In the genomic region with DNA sequence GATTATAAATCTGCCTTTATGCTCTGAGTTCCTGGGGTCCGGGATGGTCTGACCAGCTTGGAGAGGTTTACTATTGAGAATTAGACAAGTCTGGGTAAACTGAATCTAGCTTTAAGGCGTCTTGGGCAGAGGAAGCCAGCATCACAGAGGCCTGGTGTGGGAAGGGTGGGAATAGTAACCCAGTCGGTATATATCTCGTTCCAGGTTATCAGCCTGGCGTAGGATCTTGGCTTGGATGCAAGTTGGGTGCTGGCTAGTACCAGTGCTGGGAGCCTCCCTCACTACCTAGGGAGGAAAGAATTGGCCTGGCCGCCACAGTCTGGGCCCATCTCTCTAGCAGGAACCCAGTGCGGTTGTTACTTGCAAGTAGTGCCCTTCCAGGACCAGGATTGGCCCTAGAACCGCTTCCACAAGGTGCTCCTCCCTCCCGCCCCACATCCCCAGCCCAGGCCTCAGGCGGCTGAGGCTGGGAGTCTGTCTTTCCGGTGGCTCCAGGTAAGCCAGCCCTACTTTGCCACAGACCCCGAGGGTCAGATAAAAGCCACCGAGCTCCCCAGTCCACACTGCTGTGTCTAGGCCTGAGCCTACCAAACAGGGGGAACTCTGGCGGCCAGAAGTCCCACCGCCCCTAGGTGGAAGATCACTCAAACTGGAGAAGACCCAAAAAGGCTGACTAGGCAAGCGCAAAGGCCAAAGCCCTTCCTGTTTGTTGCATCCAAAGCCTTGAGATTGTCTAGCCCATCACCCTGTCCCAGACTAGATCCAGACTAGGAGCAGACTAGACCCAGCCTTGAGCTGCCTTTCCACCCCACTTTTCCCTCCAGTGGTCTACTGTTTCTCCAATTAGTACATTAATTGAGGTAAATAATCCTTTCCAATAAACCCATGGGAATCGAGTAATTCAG, we compare ENCODE assay signal across 17 mouse cellular contexts. TPM values are rescaled to one million over a fixed set of nuclear protein-coding genes. Genes with fewer than 3 reads are reported as not detected.
A peak's percentile ranks its signal among the peaks of the same experiment; 100 is the strongest.
DNase-seq lines count a peak whose midpoint lies in the region; ATAC-seq lines count a peak whose summit lies in the region.
"Had no signal": no experiment of that assay in that cellular context is flagged by ENCODE, and none has a peak within 500 bp of the region (broad histone marks: within the 10 kb centered on the region; RNA-seq: fewer than 3 reads in every experiment).

No protein-coding gene starts in this region.

- no peak for ATAC-seq in heart, embryonic 11.5 days (replicated peaks; ENCODE audit: insufficient number of reproducible peaks, low FRiP score, low TSS enrichment)
- no peak for ATAC-seq in midbrain, embryonic 11.5 days (ENCODE audit: low FRiP score)
- ATAC-seq in midbrain, embryonic 15.5 days (replicated peaks) = no peak
- no peak for ATAC-seq in intestine, embryonic 14.5 days (replicated peaks; ENCODE audit: low FRiP score, low TSS enrichment, low read depth)
- ATAC-seq in stomach, embryonic 16.5 days (ENCODE audit: insufficient read depth, low FRiP score) = no peak

- H3K4me2 ChIP-seq in heart, embryonic 11.5 days = peak overlapping the region; percentile 80
- H3K4me2 ChIP-seq in midbrain, embryonic 11.5 days = no peak overlapping the region
- no peak overlapping the region for H3K4me2 ChIP-seq in midbrain, embryonic 15.5 days
- peak overlapping the region; percentile 74 for H3K4me2 ChIP-seq in intestine, embryonic 14.5 days (ENCODE audit: low read length)
- H3K4me2 ChIP-seq in stomach, embryonic 16.5 days (ENCODE audit: low read depth, low read length) = no peak overlapping the region
- H3K4me2 ChIP-seq: hindbrain, embryonic 15.5 days; liver, embryonic 15.5 days; neural tube, embryonic 13.5 days had no signal

- H3K9me3 ChIP-seq in heart, embryonic 11.5 days (replicated peaks; ENCODE audit: control insufficient read depth, low read length) = no peaks in the 10 kb centered on the region
- H3K9me3 ChIP-seq in midbrain, embryonic 11.5 days (ENCODE audit: control insufficient read depth, low read length) = no peaks in the 10 kb centered on the region
- no peaks in the 10 kb centered on the region for H3K9me3 ChIP-seq in midbrain, embryonic 15.5 days
- H3K9me3 ChIP-seq in intestine, embryonic 14.5 days (ENCODE audit: control insufficient read depth, low read length) = no peaks in the 10 kb centered on the region
- no peaks in the 10 kb centered on the region for H3K9me3 ChIP-seq in stomach, embryonic 16.5 days (replicated peaks; ENCODE audit: control insufficient read depth, low read length)
- H3K9me3 ChIP-seq: embryonic facial prominence, embryonic 15.5 days; hindbrain, embryonic 15.5 days; liver, embryonic 15.5 days; neural tube, embryonic 13.5 days had no signal

- H3K27ac ChIP-seq in heart, embryonic 11.5 days (ENCODE audit: low read depth, low read length) = peak overlapping the region; percentile 38
- H3K27ac ChIP-seq in midbrain, embryonic 11.5 days (ENCODE audit: low read depth, low read length) = no peak overlapping the region
- H3K27ac ChIP-seq in midbrain, embryonic 15.5 days = no peak overlapping the region
- peak overlapping the region; percentile 80 for H3K27ac ChIP-seq in intestine, embryonic 14.5 days (ENCODE audit: low read depth)
- H3K27ac ChIP-seq in stomach, embryonic 16.5 days (ENCODE audit: low read length) = no peak overlapping the region
- H3K27ac ChIP-seq: embryonic facial prominence, embryonic 15.5 days; hindbrain, embryonic 15.5 days; liver, embryonic 15.5 days; neural tube, embryonic 13.5 days had no signal

- H3K4me1 ChIP-seq in heart, embryonic 11.5 days (ENCODE audit: control insufficient read depth, insufficient read depth, low read length) = peaks cover 23% of the 10 kb centered on the region; the same call in 1 of the 2 replicates
- H3K4me1 ChIP-seq in midbrain, embryonic 11.5 days (ENCODE audit: control insufficient read depth, insufficient read depth, low read length) = peaks cover 14% of the 10 kb centered on the region
- H3K4me1 ChIP-seq in midbrain, embryonic 15.5 days = peaks cover 21% of the 10 kb centered on the region
- peaks cover 31% of the 10 kb centered on the region for H3K4me1 ChIP-seq in intestine, embryonic 14.5 days (replicated peaks; ENCODE audit: control insufficient read depth, insufficient read depth, low read length)
- peaks cover 18% of the 10 kb centered on the region for H3K4me1 ChIP-seq in stomach, embryonic 16.5 days (ENCODE audit: control insufficient read depth, insufficient read depth, low read length)

- DNase-seq in heart, adult 11 months = no peak
- DNase-seq in midbrain, embryonic 11.5 days (ENCODE audit: low spot score, missing footprints) = peak; percentile 94
- DNase-seq in intestine, embryonic 14.5 days (ENCODE audit: low spot score) = peak; percentile 82
- no peak for DNase-seq in gastrocnemius, adult 18-20 months (ENCODE audit: low spot score)
- no peak for DNase-seq in right cerebral cortex, postnatal 25 days
- DNase-seq: kidney, postnatal 14 days; layer of hippocampus, postnatal 36 days; thymus, adult 2 months had no signal

- peak overlapping the region; percentile 46 for H3K4me3 ChIP-seq in heart, embryonic 11.5 days (ENCODE audit: low read depth, low read length)
- H3K4me3 ChIP-seq in midbrain, embryonic 11.5 days (ENCODE audit: low read depth, low read length) = no peak overlapping the region
- H3K4me3 ChIP-seq in midbrain, embryonic 15.5 days = no peak overlapping the region
- H3K4me3 ChIP-seq in intestine, embryonic 14.5 days (ENCODE audit: low read depth, low read length) = peak overlapping the region; percentile 56
- H3K4me3 ChIP-seq in stomach, embryonic 16.5 days (replicated peaks; ENCODE audit: low read length) = peak overlapping the region; percentile 4; the same call in 1 of the 2 replicates
- H3K4me3 ChIP-seq: hindbrain, embryonic 15.5 days; liver, embryonic 15.5 days had no signal

- peaks cover 74% of the 10 kb centered on the region for H3K27me3 ChIP-seq in heart, embryonic 11.5 days (ENCODE audit: control insufficient read depth, insufficient read depth, low read length)
- H3K27me3 ChIP-seq in midbrain, embryonic 11.5 days (ENCODE audit: control insufficient read depth, insufficient read depth, low read length) = peaks cover 96% of the 10 kb centered on the region
- peaks cover 80% of the 10 kb centered on the region for H3K27me3 ChIP-seq in midbrain, embryonic 15.5 days (replicated peaks)
- H3K27me3 ChIP-seq in intestine, embryonic 14.5 days (replicated peaks; ENCODE audit: control insufficient read depth, insufficient read depth, low read length) = peaks cover 56% of the 10 kb centered on the region
- H3K27me3 ChIP-seq in stomach, embryonic 16.5 days (ENCODE audit: control insufficient read depth, insufficient read depth, low read length) = peaks cover 82% of the 10 kb centered on the region

- no peaks in the 10 kb centered on the region for H3K36me3 ChIP-seq in heart, embryonic 11.5 days (ENCODE audit: control insufficient read depth, insufficient read depth, low read length)
- H3K36me3 ChIP-seq in midbrain, embryonic 11.5 days (ENCODE audit: control insufficient read depth, insufficient read depth, low read length) = no peaks in the 10 kb centered on the region
- H3K36me3 ChIP-seq in midbrain, embryonic 15.5 days (replicated peaks) = no peaks in the 10 kb centered on the region
- H3K36me3 ChIP-seq in intestine, embryonic 14.5 days (ENCODE audit: control insufficient read depth, insufficient read depth, low read length) = no peaks in the 10 kb centered on the region
- H3K36me3 ChIP-seq in stomach, embryonic 16.5 days (ENCODE audit: control insufficient read depth, insufficient read depth, low read length) = no peaks in the 10 kb centered on the region
- H3K36me3 ChIP-seq: embryonic facial prominence, embryonic 15.5 days; hindbrain, embryonic 15.5 days; liver, embryonic 15.5 days; neural tube, embryonic 13.5 days had no signal

- peak overlapping the region; percentile 83 for H3K9ac ChIP-seq in heart, embryonic 11.5 days (ENCODE audit: low read depth, low read length)
- H3K9ac ChIP-seq in midbrain, embryonic 11.5 days (ENCODE audit: low read length) = no peak overlapping the region
- no peak overlapping the region for H3K9ac ChIP-seq in midbrain, embryonic 15.5 days
- peak overlapping the region; percentile 69 for H3K9ac ChIP-seq in intestine, embryonic 14.5 days (ENCODE audit: low read length)
- no peak overlapping the region for H3K9ac ChIP-seq in stomach, embryonic 16.5 days (ENCODE audit: low read length)
- H3K9ac ChIP-seq: embryonic facial prominence, embryonic 15.5 days; hindbrain, embryonic 15.5 days; liver, embryonic 15.5 days; neural tube, embryonic 13.5 days had no signal

- 21% methylated on average over 17 of the region's 17 CpGs for WGBS in heart, embryonic 11.5 days (ENCODE audit: insufficient replicate concordance)
- WGBS in midbrain, embryonic 11.5 days = 5% methylated on average over 17 of the region's 17 CpGs
- WGBS in midbrain, embryonic 15.5 days = 15% methylated on average over 17 of the region's 17 CpGs
- 29% methylated on average over 17 of the region's 17 CpGs for WGBS in intestine, embryonic 14.5 days
- WGBS in stomach, embryonic 16.5 days = 60% methylated on average over 17 of the region's 17 CpGs

RNA-seq across cellular contexts. Expression of gene Hand1, which starts 2.5 kb away (rescaled TPM):
- polyA plus RNA-seq in heart, embryonic 11.5 days (2014; fragmentation: Nextera tagmentation; extraction: Ambion mirVana) = 58.1 and 61.9 TPM in 2 replicates
- polyA plus RNA-seq in midbrain, embryonic 11.5 days (2014; fragmentation: Nextera tagmentation; extraction: Ambion mirVana) = not detected in 2 replicates
- polyA plus RNA-seq in midbrain, embryonic 15.5 days (2015; fragmentation: Nextera tagmentation; extraction: Ambion mirVana) = not detected in 2 replicates
- polyA plus RNA-seq in intestine, embryonic 14.5 days (2014; fragmentation: Nextera tagmentation; extraction: Ambion mirVana) = 36.6 and 44.4 TPM in 2 replicates
- polyA plus RNA-seq in stomach, embryonic 16.5 days (2015; fragmentation: Nextera tagmentation; extraction: Ambion mirVana) = 1.0 and 1.4 TPM in 2 replicates
- total RNA-seq in gastrocnemius, adult 18-20 months (2021) = not detected
- total RNA-seq: layer of hippocampus, postnatal 36 days; megakaryocyte progenitor cell, adult 5-6 weeks had no signal
- polyA plus RNA-seq: C2C12; hindbrain, embryonic 15.5 days had no signal

RNA-seq across cellular contexts. Expression of gene Sap30l, which starts 28.7 kb away (rescaled TPM):
- 10.7 and 10.8 TPM in 2 replicates for polyA plus RNA-seq in heart, embryonic 11.5 days (2014; fragmentation: Nextera tagmentation; extraction: Ambion mirVana)
- 14.5 and 14.7 TPM in 2 replicates for polyA plus RNA-seq in midbrain, embryonic 11.5 days (2014; fragmentation: Nextera tagmentation; extraction: Ambion mirVana)
- polyA plus RNA-seq in midbrain, embryonic 15.5 days (2015; fragmentation: Nextera tagmentation; extraction: Ambion mirVana) = 9.3 and 11.6 TPM in 2 replicates
- 10.1 and 15.0 TPM in 2 replicates for polyA plus RNA-seq in intestine, embryonic 14.5 days (2014; fragmentation: Nextera tagmentation; extraction: Ambion mirVana)
- 5.9 and 6.6 TPM in 2 replicates for polyA plus RNA-seq in stomach, embryonic 16.5 days (2015; fragmentation: Nextera tagmentation; extraction: Ambion mirVana)
- total RNA-seq in gastrocnemius, adult 18-20 months (2021) = 10 to 100 TPM; 49.7 to 54.2 TPM

Comparison
In these comparisons a context has a peak if more than half of its experiments do, and no peak if none do; other contexts are left out.
1. H3K27ac ChIP-seq: peak in heart, embryonic 11.5 days (single experiment) and intestine, embryonic 14.5 days (single experiment); none in midbrain, embryonic 11.5 days (single experiment), midbrain, embryonic 15.5 days (single experiment) and stomach, embryonic 16.5 days (single experiment).
2. H3K4me2 ChIP-seq: peak in heart, embryonic 11.5 days (single experiment) and intestine, embryonic 14.5 days (single experiment); none in midbrain, embryonic 11.5 days (single experiment), midbrain, embryonic 15.5 days (single experiment) and stomach, embryonic 16.5 days (single experiment).
3. H3K4me3 ChIP-seq: peak in heart, embryonic 11.5 days (single experiment), intestine, embryonic 14.5 days (single experiment) and stomach, embryonic 16.5 days (single experiment); none in midbrain, embryonic 11.5 days (single experiment) and midbrain, embryonic 15.5 days (single experiment).
4. H3K9ac ChIP-seq: peak in heart, embryonic 11.5 days (single experiment) and intestine, embryonic 14.5 days (single experiment); none in midbrain, embryonic 11.5 days (single experiment), midbrain, embryonic 15.5 days (single experiment) and stomach, embryonic 16.5 days (single experiment).
5. DNase-seq: peak in midbrain, embryonic 11.5 days (single experiment) and intestine, embryonic 14.5 days (single experiment); none in heart, adult 11 months (single experiment), gastrocnemius, adult 18-20 months (single experiment) and right cerebral cortex, postnatal 25 days (single experiment).
6. RNA of gene Hand1, which starts 2.5 kb away (polyA plus RNA-seq): 58.1 to 61.9 TPM in heart, embryonic 11.5 days and 36.6 to 44.4 TPM in intestine, embryonic 14.5 days; 1.0 to 1.4 TPM in stomach, embryonic 16.5 days, not detected in midbrain, embryonic 11.5 days and not detected in midbrain, embryonic 15.5 days; every median in the first group is over 10 times any median in the second.